Mouse (Mus musculus) liver, adult 2 months (tissue): ENCODE measurements at regions not wholly inside any gene's neighbourhood (a gene's known extent, or its start where the extent isn't known, plus 50 kb on each side); places are given as distances from the start of the nearest gene placed in this dataset.

Experiments
- CTCF ChIP-seq: fragments of 200-500 bp; IDR thresholded peaks from 2 replicates; pipeline ENCODE4 v1.5.1; 2011; ENCODE audit warnings: low read depth, low read length, control low read depth
- POLR2A ChIP-seq: fragments of 200-500 bp; IDR thresholded peaks from 2 replicates; pipeline ENCODE4 v1.6.1; 2011; ENCODE audit warnings: low read length, control low read depth; ENCODE audit not compliant: insufficient read depth; ENCODE audit errors: extremely low read depth

- TF ChIP-seq CTCF (no peak), POLR2A (no peak)
Observed at GRCm38 (mm10) chr10:67731577-67731976, 180.9 kb downstream of the Zfp365 start.
